Mouse (Mus musculus): Measurements from ENCODE around the gene Mrc2.

Mrc2 gene

GRCm38 (mm10) chr11:105310197-105310596 lies 17.8 kb downstream of the Mrc2 start:
- no peak for DNase-seq (ENCODE audit: low read depth, low spot score)

DNA sequence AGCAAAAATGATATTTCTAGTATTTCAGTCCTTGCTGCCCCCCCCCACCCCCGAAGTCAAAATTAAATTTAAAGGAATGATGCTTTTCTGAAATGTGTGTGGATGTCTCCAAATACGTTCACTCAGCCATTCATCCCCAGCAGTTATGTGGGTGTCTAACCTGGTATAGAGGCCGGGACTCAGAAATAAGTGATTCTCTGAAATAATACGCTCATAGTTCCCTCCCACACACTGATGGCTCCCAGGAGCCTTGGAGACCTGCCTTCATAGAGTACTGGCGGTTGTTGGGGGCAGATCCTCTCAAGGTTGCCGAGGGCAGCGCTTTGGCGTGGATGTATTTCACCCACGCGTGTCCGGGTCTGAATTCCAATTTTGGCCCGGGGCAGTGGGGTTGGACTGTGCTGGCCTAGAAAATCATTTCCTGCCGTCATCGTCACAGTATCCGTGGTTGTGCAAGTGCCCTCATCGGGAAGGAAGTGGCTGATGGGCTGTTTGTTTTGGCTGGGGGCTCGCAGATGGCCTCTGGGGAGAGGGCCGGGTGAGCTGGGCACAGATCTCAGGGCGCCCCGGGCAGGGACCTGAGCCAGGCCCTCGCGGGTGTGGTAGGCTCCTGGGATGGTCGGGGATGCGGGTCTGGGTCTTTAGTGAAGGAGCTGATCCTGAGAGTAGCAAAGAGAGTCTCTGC lies 19.0 kb downstream of the Mrc2 start:
- no peak for DNase-seq (ENCODE audit: low read depth, low spot score)

DNA sequence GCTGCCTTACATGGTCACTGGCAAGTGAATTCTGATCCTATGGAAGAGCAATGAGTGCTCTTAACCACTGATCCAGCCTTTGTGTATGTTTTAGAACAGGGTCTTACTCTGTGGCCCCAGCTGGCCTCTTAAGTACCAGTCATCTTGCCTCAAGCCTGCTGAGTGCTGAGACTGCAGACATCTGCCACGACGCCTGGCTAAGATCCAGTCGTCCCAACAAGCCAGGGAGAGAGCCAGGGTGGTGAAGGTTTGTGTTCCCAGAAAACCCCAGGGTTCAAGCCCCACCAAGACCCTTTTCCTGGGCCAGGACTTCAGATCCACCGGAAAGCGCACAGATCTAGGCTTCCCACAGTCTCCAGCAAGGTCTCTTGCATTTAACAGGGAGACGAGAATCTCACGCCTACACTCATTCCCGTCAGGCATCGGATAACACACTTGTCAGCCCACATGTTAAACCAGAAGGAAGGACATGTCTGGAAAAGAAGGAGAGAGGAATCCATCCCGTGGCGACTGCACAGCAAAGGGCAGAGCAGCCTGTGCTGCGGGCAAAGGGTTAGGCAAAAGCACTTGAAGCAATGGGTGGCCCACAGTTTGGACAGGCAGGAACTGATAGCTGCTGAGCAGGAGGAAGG lies 20.0 kb downstream of the Mrc2 start:
- DNase-seq (ENCODE audit: low read depth, low spot score): no peak

DNA sequence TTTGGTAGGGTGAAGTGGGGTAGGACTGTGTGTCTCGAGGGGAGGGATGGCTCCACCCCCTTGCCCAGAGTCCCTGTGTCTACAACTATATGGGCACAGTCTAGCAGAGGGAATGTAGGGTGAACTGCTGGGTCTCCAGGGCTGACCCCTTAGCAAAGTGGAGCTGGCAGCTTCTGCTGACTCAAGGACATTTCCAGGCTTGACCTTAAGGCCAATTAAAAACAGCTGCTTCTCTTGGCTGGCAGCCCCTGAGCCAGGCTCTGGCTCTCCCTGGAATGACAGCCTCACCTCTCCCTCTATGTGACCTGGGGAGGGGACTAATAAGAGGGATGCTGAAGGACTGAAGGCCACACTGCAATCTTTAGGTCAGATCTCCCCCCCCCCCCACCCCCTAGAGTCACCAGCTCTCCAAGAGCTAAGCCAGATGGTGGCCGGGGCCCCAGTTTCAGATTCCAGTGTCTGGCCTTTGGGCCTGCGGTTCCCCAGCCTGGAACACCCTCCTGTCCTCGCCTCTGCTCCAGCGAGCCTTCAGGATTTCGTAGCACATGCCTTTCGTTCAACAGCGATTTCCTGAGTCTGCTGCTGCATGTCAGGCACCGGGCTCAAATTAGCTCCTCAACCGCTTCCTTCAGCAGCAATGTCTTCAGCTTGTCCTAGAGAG lies 20.7 kb downstream of the Mrc2 start:
- no peak for DNase-seq (ENCODE audit: low read depth, low spot score)

DNA sequence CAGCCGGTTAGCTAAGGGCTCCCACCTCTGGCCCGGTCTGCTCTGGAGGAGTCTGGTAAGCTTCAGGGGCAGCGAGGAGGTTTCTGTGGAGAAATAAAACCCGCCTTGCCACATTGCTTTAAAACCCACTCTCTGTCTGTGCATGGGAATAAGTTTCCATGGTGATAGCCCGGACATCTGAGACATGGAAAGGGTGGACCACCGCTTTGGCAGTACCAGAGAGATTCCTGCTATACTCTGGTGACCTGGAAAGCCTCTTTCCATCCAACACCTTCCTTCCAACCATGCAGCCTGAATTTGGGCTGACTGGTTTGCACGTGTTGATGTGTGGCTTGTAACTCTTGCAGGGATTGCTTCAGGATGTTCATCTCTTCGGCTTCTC lies 21.2 kb downstream of the Mrc2 start:
- no peak for DNase-seq (ENCODE audit: low read depth, low spot score)

- no peak for DNase-seq (ENCODE audit: low read depth, low spot score)
Measured at GRCm38 (mm10) chr11:105315296-105315695, 22.9 kb downstream of the Mrc2 start.

DNA sequence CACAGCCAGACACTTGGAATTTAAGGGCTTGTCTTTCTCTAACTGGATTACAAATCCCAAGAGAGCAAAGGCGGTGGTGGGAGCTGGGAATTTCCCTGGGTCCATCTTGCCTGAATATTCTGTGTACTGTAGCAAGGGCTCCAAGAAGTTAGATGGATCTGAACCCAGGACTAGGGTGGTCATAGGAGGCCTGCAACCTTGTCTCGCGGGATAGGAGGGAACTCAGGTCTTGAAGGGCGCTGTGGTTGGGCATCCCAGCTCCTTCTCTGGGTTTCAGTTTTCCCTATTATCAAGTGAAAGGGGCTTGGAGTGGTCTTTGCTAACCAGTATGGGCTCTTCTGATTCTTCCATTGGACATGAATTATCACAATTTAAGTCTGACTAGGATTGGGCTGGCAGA lies 23.7 kb downstream of the Mrc2 start:
- DNase-seq (ENCODE audit: low read depth, low spot score): no peak

DNA sequence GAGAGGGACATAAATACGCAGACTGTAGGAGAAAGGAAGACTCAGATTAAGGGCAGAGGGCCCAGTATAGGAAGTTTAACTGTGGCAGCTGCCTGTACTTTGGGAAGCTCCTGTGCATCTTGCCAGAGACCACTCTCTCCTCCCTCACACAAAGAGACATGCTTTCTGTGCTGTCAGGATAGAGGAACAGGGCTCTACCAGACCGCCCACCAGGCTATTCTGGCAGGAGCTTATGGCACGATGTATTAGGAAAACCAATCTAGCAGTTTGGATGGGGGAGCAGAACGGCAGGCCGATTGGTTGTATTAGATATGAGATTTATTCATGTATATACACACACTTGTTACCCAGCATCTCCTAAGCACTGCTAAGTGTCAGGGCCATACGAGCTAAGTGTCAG lies 25.3 kb downstream of the Mrc2 start:
- DNase-seq (ENCODE audit: low read depth, low spot score): no peak

- no peak for DNase-seq (ENCODE audit: low read depth, low spot score)
Measured at GRCm38 (mm10) chr11:105321090-105321489, 28.6 kb downstream of the Mrc2 start.

- DNase-seq (ENCODE audit: low read depth, low spot score): no peak
Measured at GRCm38 (mm10) chr11:105323530-105323929, 31.1 kb downstream of the Mrc2 start.

- no peak for DNase-seq (ENCODE audit: low read depth, low spot score)
Measured at GRCm38 (mm10) chr11:105327101-105327500, 34.7 kb downstream of the Mrc2 start.

GRCm38 (mm10) chr11:105329962-105330361 lies 37.5 kb downstream of the Mrc2 start:
- no peak for DNase-seq (ENCODE audit: low read depth, low spot score)

DNA sequence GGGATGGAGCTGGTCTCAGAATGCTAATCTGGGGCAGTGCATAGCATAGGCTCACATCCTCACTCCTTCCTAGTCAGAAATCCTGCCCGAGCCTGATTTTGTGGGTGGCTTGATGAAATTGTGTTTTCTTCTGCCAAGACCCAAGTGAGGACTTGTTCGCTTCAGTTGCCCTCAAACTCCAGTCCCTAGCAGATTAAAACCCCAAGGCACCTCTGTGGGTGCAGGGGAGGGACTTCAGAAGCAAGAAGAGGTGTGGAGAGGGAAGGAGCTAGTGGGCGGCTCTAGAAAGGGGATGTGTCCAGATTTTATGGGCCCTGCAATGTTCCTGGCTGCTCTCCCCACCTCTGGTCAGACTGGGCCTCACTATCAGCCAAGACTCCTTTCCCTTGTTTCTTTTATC lies 38.7 kb downstream of the Mrc2 start:
- DNase-seq (ENCODE audit: low read depth, low spot score): no peak

DNA sequence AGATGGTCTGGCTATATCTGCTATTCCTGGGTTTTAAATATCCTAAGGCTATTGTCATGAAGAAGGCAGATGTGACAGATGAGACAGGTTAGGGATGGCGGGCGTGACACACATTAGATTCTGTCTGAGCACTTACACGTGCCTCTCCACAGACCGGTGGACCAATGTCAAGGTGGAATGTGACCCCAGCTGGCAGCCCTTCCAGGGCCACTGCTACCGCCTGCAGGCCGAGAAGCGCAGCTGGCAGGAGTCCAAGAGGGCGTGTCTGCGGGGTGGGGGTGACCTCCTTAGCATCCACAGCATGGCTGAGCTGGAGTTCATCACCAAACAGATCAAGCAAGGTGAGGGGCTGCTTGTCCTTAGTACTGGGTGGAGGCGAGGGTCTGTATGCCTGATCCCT lies 39.3 kb downstream of the Mrc2 start:
- no peak for DNase-seq (ENCODE audit: low read depth, low spot score)

- no peak for DNase-seq (ENCODE audit: low read depth, low spot score)
Measured at GRCm38 (mm10) chr11:105332468-105332867, 40.0 kb downstream of the Mrc2 start.

- DNase-seq (ENCODE audit: low read depth, low spot score): no peak
Measured at GRCm38 (mm10) chr11:105333867-105334670, 41.6 kb downstream of the Mrc2 start.

DNA sequence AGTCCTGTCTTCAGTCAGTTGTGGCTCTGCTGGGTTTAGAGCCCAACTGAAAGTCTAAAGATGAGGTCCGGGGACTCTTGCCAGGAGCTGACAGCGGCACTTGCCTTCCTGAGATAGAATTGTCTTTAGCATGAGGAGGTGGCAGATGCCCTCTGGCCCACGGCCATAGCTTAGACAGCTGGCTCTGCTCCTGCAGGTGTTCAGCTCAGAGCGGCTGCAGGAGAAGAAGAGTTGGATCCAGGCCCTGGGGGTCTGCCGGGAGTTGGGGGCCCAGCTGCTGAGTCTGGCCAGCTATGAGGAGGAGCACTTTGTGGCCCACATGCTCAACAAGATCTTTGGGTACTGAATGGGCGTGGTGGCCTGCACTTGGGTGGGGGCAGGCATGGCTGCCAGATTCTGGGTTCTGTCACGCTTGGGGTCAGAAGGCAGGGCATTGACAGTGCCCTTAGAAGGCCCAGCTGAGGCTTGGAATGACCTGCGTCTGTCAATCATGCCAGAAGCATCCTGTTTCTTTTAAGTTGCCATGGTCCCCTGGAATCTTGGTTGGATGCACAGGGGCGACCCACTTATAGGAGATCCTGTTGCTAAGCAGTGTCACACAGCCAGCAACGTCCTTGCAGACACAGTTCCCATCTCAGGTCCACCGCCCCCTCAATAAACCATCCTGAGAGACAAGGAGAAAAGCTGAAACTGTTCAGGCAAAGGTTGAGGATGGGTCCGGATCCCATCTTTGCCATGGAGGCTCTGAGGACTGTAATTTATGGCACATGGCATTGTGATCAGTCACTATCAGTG lies 46.4 kb downstream of the Mrc2 start:
- DNase-seq (ENCODE audit: low read depth, low spot score): no peak

DNA sequence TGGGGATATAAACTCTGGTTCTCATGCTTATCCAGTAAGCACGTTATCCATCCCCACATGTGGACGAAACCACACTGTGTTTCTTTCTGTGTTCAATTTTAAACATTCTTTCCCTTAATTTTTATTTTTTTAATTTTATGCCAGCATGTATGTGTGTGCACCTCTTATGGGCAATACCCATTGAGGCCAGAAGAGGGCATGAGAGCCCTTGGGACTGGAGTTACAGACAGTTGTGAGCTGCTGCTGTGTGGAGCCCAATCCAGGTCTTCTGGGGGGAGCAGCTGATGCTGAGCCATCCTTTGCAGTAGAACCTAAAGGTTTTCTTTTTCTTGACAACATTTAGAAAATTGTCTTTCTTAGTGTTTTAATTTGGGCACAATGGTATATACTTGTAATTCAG lies 52.8 kb downstream of the Mrc2 start:
- no peak for DNase-seq (ENCODE audit: low read depth, low spot score)

DNA sequence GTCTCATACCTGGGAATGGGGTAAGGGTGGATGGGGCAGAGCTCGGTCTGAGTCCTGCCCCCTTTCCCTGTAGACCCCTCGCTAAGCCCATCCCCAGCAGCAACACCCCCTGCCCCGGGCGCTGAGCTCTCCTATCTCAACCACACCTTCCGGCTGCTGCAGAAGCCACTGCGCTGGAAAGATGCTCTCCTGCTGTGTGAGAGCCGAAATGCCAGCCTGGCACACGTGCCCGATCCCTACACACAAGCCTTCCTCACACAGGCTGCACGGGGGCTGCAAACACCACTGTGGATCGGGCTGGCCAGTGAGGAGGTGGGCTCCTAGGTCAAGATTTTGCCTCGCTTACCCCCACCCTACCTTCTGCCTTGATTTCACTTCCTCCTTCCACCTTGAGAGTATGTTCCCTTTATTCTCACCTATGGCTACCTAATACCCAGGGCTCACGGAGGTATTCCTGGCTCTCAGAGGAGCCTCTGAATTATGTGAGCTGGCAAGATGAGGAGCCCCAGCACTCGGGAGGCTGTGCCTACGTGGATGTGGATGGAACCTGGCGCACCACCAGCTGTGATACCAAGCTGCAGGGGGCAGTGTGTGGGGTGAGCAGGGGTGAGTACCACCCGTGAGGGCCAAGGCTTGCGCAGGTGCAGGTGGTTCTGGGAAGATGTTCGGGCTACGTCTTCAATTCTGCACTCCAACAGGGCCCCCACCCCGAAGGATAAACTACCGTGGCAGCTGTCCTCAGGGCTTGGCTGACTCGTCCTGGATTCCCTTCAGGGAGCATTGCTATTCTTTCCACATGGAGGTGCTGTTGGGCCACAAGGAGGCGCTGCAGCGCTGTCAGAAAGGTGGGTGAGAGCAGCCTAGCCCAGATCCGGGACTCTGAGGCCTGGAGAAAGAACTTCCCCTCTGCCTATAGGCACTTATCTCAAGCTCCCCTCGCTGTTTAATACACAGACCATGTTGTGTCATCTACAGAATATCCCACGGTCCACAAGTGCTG lies 55.0 kb downstream of the Mrc2 start:
- DNase-seq (ENCODE audit: low read depth, low spot score): peak; percentile 40

DNA sequence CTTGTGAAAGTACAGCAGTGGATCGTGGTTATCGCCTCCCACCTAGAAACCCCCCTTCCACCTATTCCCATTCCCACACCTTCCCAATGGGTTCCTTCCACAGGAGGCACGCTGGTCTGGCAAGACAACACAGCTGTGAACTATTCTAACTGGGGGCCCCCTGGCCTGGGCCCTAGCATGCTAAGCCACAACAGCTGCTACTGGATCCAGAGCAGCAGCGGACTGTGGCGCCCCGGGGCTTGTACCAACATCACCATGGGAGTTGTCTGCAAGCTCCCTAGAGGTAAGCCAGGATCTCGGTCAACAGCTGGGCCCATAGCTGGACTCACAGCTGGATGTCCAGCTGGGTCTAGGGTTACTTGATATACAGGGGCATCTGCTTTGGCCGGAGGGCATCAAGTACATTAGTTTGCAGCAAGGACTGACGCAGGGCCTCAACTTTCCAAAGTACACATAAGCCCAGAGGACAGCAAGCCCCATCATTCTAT lies 56.1 kb downstream of the Mrc2 start:
- DNase-seq (ENCODE audit: low read depth, low spot score): no peak

All from brain, embryonic 18.5 days (tissue).